Mouse (Mus musculus) G1E (cell line): ENCODE measurements around the gene Ints11. TPM values are rescaled to one million over a fixed set of nuclear protein-coding genes. Genes with fewer than 3 reads are reported as not detected.
A peak's percentile ranks its signal among the peaks of the same experiment; 100 is the strongest.

Source experiments
- ATAC-seq: 2 replicates; pipeline ENCODE4 v1.8.0; 2016; ENCODE audit warnings: mild to moderate bottlenecking; ENCODE audit not compliant: insufficient number of reproducible peaks, poor library complexity, low FRiP score, severe bottlenecking; ENCODE audit errors: extremely low read depth
- DNase-seq: peaks from one replicate; pipeline ENCODE4 v3.0.0; 2012; ENCODE audit warnings: low spot score
- H3K27me3 ChIP-seq: 2 replicates; pipeline ENCODE4 v1.6.1; 2012; ENCODE audit warnings: mild to moderate bottlenecking, low read length, inconsistent platforms; ENCODE audit not compliant: insufficient read depth
- H3K36me3 ChIP-seq: replicated peaks from 2 replicates; pipeline ENCODE3; 2012; ENCODE audit warnings: mild to moderate bottlenecking, inconsistent platforms
- H3K4me1 ChIP-seq: 2 replicates; pipeline ENCODE4 v1.6.1; 2012; ENCODE audit warnings: low read depth, low read length, inconsistent platforms, mixed read lengths; ENCODE audit not compliant: insufficient read depth
- H3K4me3 ChIP-seq: 2 replicates; pipeline ENCODE4 v1.5.1; 2012; ENCODE audit warnings: low read depth, mild to moderate bottlenecking, inconsistent platforms, low read length, moderate library complexity, mixed read lengths
- H3K9me3 ChIP-seq: replicated peaks from 2 replicates; pipeline ENCODE4 v1.6.1; 2012; ENCODE audit warnings: inconsistent platforms
- CTCF ChIP-seq: IDR thresholded peaks from 2 replicates; pipeline ENCODE4 v1.5.1; 2012; ENCODE audit warnings: low read depth, low read length, inconsistent platforms, mixed read lengths
- GATA1 ChIP-seq: IDR thresholded peaks from 2 replicates; pipeline ENCODE4 v1.6.1; 2012; ENCODE audit warnings: borderline replicate concordance, low read length, inconsistent platforms, mixed read lengths
- GATA2 ChIP-seq: IDR thresholded peaks from 2 replicates; pipeline ENCODE4 v1.6.1; 2012; ENCODE audit warnings: low read depth, low read length, inconsistent platforms, borderline replicate concordance
- POLR2AphosphoS5 ChIP-seq: IDR thresholded peaks from 2 replicates; pipeline ENCODE4 v1.6.1; 2012; ENCODE audit warnings: low read depth, low read length, inconsistent platforms; ENCODE audit not compliant: insufficient replicate concordance
- TAL1 ChIP-seq: conservative IDR thresholded peaks from 2 replicates; pipeline ENCODE4 v1.6.1; 2012; ENCODE audit warnings: low read depth, low read length, inconsistent platforms, mixed read lengths
- polyA plus RNA-seq: library from polyadenylated mRNA; stranded (reverse); fragments of >175 nt; gene quantifications from 2 replicates; pipeline ENCODE4 v1.2.3, GENCODE M21; 2012
- total RNA-seq, 2 experiments: library from RNA; stranded (forward) in 1 of 2; stranded (reverse) in 1 of 2; fragments of 200-1000 nt in 1 of 2; fragments of >200 nt in 1 of 2; fragmentation: Nextera tagmentation in 1 of 2; gene quantifications; 2 replicates each; pipeline ENCODE4 v1.2.3; 2014 to 2017

Gene Ints11
- total and polyA plus RNA-seq, 3 experiments: 21.7 to 43.5 (median 35.6) TPM

DNA sequence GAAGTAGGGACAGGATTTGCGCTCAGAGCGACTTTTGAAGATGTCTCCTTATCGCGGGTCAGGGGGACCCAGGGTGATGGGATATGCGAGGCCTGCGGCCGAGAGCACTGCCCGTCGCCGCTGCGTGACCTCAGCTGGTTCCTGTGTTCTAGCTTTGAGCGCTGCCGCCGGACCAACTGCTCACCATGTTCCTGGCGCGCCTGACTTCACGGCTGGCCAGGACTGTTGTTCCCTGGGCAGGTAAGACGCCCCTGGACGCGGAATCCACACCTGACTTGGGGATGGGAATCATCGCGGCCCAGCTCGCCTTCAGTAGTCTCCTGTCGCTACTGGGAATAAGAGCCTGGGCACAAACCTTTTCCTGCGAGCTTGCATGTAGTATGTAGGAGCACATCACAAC is 37.5 kb upstream of the Ints11 start:
- DNase-seq: no peak
- TF ChIP-seq CTCF: no peak
- TF ChIP-seq GATA1: no peak
- no peak for TF ChIP-seq GATA2
- TF ChIP-seq TAL1: no peak
- no peak for TF ChIP-seq POLR2AphosphoS5
- Histone ChIP-seq H3K4me1 (peaks cover 42% of the 10 kb centered on the region), H3K36me3 (peaks cover 66% of the 10 kb centered on the region), H3K27me3 (no peaks in the 10 kb centered on the region), H3K4me3 (peak overlapping the region; percentile 93), H3K9me3 (no peaks in the 10 kb centered on the region)
- no peak for ATAC-seq

DNA sequence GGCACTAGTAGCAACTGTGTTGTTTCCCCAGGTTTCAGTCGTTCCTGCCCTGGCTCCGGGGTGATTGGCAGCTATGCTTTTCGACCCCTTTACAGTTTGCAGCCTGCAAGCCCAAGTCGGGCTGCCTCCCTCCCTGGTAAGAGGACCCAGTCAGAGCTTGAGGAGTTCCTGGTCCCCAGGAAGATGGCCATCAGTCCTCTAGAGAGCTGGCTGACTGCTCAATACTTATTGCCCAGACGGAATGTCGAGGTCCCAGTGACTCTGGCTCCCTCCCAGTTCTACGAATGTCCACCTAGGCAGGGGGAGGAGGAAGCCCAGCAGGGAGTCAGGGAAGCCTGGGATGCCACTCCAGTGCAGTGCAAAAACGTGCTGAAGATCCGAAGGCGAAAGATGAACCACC is 37.0 kb upstream of the Ints11 start:
- TF ChIP-seq GATA2 (no peak), CTCF (no peak), TAL1 (no peak), GATA1 (no peak), POLR2AphosphoS5 (no peak)
- ATAC-seq (no peak), DNase-seq (no peak)
- Histone ChIP-seq H3K27me3 (no peaks in the 10 kb centered on the region), H3K36me3 (peaks cover 61% of the 10 kb centered on the region), H3K9me3 (no peaks in the 10 kb centered on the region), H3K4me3 (peak overlapping the region; percentile 93), H3K4me1 (peaks cover 40% of the 10 kb centered on the region)

- Histone ChIP-seq H3K27me3 (no peaks in the 10 kb centered on the region), H3K4me1 (peaks cover 36% of the 10 kb centered on the region), H3K36me3 (peaks cover 52% of the 10 kb centered on the region), H3K4me3 (no peak overlapping the region; the same call in 1 of the 2 replicates), H3K9me3 (no peaks in the 10 kb centered on the region)
- no peak for ATAC-seq
- DNase-seq: no peak
- no peak for TF ChIP-seq GATA1
Observed at GRCm38 (mm10) chr4:155833234-155833633, 36.1 kb upstream of the Ints11 start.

DNA sequence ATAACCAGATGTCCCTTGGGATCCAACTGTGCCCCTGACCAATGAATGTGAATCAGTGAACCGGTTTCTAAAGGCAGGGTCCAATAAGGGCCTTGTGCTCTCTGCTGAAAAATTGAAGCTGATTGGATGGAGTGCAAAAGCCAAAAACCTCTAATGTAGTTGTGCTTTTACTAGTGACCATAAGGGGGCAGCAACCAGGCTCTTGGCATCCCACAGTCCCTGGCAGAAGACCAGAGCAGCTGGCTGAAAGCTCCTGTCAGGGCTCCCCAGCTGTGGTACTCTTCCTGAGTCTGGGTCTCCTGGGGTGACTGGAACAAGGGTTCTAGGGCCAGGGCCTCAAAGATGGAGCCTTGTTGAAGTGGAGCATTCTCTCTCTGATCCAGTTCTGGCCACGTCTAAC is 35.5 kb upstream of the Ints11 start:
- DNase-seq (peak; percentile 63), ATAC-seq (peak; percentile 48)
- TF ChIP-seq TAL1 (no peak), CTCF (peak; percentile 40; the same call in 1 of the 2 replicates), POLR2AphosphoS5 (no peak)
- Histone ChIP-seq H3K27me3 (no peaks in the 10 kb centered on the region), H3K9me3 (no peaks in the 10 kb centered on the region), H3K36me3 (peaks cover 48% of the 10 kb centered on the region), H3K4me3 (no peak overlapping the region), H3K4me1 (peaks cover 36% of the 10 kb centered on the region)

- DNase-seq: no peak
- H3K4me1 ChIP-seq: peaks cover 45% of the 10 kb centered on the region
- peaks cover 28% of the 10 kb centered on the region for H3K27me3 ChIP-seq
- TF ChIP-seq CTCF (no peak), GATA2 (no peak), TAL1 (no peak), POLR2AphosphoS5 (no peak), GATA1 (no peak)
- ATAC-seq: no peak
- H3K36me3 ChIP-seq: peaks cover 28% of the 10 kb centered on the region
- H3K4me3 ChIP-seq: no peak overlapping the region
- H3K9me3 ChIP-seq: peaks cover 5% of the 10 kb centered on the region; the same call in 1 of the 2 replicates
Observed at GRCm38 (mm10) chr4:155837404-155838010, 31.8 kb upstream of the Ints11 start.

DNA sequence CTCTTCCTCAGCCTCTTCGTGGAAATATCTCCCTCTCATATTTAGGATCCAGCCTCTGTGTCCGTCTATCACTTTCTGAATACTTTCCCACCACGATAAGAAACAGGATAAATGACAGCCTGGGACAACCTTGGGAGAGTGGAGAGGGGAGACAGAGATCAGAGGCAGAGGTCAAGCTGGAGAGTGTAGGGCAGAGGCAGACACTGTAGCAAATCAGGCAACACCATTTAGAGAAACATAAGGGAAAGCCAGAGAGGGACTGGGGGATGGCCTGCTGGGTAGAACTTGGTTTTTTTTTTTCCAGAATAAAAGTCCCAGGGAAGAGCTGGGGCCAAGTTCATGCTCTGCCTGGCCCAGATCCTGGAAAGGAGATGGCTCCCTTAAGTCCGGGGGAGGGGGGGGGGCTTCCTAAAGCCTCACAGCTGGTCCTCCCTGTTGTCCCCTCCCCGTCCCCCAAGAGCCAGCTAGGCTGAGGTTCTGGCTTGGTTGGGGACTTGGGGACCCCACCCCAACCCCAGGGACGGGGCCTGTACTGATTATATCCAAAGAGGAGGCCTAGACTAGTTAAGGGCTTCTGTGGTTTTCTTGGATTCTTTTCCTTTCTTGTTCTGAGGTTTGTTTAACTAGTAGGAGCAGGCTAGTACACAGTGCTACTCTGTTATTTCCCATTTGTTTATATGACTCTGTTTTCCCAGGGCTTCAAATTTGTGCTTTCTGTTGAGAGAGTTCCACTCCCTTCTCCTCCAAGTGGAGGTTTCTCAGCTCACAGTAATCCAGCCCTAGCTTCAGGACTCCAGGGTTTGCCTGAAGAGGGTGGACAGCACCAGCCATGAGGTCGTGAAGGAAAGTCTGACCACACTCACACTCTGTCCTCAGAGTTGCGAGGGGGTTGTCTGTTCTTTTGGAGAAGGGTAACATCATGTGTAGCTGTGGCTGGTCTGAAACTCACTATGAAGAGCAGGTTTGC is 30.9 kb upstream of the Ints11 start:
- DNase-seq (no peak), ATAC-seq (no peak)
- Histone ChIP-seq H3K27me3 (peaks cover 33% of the 10 kb centered on the region), H3K4me3 (no peak overlapping the region), H3K9me3 (peaks cover 5% of the 10 kb centered on the region; the same call in 1 of the 2 replicates), H3K4me1 (peaks cover 35% of the 10 kb centered on the region), H3K36me3 (peaks cover 18% of the 10 kb centered on the region)
- TF ChIP-seq CTCF (no peak), GATA1 (no peak), POLR2AphosphoS5 (no peak), TAL1 (no peak), GATA2 (no peak)
